Mouse (Mus musculus) natural killer cell, adult 2 months (primary cell): ENCODE data around the gene Cobll1.

Experiments used
- DNase-seq, 2 experiments: peaks; one replicate each; pipeline ENCODE4 v3.0.0; 2022; ENCODE audit warnings: low spot score in 2 of 2

Cobll1 gene

DNA sequence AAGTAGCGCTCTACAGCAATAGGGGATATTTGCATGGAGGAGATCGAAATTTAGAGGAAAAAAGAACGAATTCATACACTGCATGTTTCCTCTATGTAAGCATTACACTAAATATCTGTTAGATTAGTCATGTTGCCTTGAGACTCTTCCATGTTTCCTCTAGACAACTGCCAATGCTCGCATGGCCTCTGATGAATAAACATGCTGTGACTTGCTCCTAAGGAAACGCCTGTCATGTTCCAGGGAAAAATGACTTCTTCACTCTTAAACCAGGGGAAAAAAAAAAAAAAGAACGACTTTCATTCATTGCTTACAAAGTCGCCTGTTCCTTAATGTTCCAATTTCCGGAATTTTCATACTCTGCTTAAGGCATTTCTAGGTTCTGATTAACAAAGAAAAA, 2.1 kb downstream of the Cobll1 start:
- no peak for DNase-seq

DNA sequence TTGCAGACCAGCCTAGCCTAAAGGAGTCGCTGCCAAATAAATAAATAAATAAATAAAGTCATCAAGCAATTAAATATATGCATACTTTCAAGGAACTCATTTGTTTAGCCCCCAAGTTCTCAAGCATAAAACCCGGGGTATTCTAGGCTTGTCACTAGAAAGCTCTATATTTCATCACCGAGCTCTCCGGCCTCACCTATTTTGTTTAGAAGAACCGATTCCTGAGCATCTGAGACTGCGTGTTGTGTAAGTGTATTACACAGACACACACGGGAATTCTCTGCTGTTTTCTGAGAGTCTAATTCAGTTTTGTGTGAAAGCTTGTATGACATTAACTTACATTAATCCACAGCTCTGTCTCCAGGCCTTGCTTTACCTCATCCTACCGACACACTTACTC, 2.6 kb downstream of the Cobll1 start:
- DNase-seq = no peak

DNA sequence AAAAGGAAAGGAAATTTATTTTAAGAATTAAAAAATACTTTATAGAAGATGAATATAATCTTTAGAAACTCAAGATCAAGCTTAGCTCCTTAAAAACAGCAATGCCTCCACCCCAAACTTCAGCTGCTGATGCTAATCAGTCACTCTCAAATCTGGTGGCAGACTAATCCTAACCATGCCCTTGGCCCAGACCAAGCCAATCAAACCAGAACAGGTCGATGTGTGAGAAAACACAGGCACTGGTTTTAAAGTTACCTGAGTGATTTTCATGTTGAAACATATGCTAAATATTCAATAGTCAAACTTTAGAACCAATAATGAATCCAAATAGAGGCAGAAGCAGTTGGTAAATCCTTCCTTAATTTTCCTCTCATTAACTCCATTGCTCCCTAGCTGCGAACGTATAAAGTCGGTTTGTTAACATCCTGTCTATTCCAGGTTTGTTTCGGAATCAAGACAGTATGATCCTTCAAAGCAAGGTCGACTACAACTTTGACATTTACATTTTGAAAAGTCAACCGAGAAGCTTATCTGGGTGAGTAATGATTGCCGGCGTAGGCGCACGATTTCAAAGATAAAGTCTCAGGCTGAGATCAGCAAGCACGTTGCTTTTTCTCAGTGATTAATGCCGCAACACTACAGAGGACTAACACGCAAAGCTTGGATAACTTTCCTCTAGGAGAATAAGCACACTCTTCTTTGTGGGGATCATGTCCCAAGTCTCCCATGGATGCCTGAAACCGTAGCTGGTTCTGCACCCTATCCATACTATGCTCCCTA, 6.3 kb downstream of the Cobll1 start:
- DNase-seq = no peak

DNA sequence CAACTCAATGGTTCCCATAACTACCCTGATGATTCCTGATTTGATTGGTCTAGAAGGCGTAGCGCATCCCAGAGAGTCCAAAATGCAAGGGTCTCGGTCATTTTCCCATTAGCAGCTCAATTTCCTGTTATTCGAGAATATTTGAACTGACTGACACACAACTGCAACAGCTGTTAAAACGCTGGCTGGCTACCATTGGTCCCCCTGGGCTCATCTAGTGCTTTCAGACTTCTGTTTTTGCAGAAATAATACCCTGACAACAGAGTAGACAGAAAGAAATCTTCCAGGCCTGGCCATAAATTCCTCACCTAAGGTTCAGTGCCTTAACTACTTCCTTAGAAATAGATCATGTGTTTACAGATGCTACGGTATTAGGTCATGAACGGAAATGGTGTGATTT, 10.8 kb downstream of the Cobll1 start:
- no peak for DNase-seq

DNA sequence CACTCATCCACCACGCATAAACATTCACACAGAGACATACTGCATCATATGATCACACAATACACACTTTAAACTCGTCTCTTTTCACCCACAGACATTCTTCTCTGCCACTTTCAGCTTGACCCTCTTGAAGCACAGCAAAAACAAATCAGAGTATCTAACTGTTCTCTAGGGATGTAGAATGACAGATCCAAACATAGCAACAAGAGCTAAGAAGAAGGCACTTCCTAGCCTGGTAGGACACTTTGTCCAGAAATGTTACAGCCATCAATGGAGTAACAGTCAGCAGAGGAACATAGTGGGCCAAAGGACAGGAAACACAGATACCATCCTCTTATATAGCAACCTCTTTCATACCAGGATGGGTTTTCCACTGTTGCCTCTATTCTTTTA, 11.3 kb downstream of the Cobll1 start:
- no peak for DNase-seq

DNA sequence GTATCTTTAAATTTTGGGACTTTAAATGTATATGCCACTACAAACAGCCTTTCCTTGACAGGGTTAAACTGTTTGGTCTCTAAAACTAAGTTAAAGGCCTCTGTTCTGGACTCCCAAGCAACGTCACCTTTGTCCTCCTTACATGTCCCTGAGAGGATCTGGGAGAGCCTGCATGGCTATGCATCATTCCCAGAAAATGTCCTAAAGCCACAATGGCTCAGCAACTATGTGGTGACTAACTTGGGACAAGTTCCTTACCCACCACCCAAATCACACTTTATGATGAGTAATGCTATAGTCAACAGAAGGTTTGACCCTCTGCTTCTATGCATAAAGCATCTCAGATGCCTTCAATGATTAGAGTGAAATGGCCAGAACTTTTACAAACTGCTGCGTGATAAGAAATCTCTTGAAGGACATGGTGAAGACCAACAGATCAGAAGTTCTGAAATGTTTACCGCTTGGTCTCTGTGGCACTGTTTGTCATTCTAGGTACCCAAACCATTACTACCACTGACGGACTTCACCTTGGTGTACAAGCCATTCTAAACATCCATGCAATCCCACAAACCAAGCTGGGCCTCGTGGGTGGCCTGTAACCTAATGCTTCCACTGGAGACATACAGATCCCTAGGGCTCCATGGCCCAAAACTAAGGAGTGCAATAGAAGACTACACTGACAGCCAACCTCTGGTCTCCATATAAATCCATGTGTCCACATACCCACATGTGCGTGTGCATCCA, 11.9 kb downstream of the Cobll1 start:
- no peak for DNase-seq

DNA sequence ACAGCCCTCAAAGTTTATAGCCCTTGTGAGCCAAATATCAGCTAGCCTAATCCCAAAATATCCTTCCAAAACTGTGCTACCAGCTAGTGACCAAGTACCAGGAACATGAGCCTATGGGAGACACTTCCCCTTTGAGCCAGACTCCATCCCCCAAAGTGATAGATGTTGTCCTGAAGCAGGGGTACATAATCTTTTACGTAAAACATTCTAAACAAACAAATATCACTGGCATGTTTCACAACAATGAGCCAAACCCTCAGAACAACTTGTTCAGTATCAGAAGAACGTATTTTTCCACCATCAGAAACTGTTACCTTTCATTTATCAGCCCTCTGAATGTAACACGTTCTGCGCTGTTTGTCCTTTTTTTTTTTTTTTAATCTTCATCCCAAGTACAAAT, 12.7 kb downstream of the Cobll1 start:
- no peak for DNase-seq

DNA sequence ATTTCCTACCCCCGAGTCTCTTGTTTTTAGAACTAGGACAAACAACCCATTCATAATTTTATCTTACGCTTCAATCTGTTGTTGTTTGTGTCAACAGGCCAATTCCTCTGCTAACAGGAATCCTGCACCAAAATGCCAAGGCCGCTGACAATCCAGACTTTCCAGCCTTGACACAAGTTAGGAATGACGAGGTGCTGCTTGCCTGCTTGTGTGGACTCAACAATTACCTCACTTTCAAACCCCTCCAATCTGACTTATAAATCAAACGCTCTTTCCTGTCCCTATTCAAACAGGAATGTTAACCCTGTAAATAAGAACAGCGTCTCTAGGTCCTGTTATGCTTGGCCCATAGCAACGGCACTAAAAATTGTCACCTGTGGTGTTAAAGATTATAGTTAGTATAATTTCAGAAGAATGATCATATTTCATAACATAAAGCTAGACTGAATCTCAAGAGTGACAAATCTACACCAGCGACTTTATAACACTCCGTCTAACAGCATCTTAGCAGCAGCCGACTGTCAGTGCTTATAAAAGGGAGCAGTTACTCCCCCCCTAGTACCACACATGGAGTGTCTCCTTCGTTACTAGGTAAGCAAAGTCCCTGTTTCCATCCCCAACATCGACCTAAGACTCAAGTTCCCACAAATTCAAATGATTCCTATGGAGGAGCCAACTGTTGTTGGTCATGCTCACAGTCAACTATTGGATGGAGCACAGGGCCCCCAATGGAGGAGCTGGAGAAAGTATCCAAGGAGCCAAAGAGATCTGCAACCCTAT, 15.1 kb downstream of the Cobll1 start:
- no peak for DNase-seq

DNA sequence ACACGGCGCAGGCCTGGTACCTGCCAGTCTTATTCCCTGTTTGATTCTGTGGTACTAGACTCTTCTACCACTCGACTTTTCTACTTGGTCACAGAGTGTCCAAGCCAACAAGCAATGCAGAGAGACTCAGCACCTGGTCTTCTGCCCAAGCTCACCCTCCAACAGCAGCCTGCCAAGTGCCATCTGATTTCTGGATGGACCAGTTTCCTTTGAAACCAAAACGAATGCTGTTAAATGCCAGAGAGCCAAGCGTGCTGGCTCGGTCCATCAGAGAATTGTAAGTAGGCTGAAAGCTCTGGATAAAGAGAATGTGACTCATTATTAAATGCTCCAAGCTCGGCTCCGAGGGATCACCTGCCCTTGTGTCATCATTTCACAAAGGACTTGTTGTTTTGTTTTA, 16.2 kb downstream of the Cobll1 start:
- no peak for DNase-seq

DNA sequence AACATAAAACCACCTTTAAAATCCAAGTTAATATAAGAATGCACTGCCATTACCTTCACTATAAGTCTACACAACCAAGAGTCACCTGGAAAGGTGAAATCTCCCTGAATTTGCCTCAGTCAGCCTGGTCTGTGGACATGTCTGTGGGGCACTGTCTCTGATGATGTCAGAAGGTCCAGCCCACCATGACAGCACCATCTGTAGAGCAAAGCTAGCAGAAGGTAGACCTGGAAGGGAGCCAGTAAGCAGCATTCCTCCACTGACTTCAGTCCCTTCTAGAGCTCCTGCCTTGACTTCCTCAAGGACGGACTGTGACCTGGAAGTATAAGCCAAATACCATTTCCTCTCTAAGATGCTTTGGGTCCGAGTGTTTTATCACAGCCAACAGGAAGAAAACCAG, 17.6 kb downstream of the Cobll1 start:
- DNase-seq = no peak

DNA sequence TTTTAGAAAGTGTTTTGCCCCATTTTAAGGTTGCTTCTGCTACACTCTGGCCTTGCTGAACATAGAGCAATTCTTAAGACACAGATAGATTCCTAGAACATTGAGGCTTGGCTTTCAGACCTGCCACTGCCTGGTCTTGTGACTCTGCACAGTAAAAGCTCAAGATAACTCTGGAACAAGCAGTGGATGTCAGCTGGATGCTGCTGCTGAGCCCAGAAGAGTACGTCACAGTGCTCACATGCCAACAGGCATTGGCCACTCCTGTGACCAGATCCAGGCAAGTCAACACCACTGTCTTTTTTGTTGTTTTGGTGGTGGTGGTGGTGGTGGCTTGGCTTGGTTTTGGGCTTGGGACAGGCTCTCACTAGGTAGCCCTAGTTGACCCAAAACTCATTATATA, 18.6 kb downstream of the Cobll1 start:
- DNase-seq = no peak

DNA sequence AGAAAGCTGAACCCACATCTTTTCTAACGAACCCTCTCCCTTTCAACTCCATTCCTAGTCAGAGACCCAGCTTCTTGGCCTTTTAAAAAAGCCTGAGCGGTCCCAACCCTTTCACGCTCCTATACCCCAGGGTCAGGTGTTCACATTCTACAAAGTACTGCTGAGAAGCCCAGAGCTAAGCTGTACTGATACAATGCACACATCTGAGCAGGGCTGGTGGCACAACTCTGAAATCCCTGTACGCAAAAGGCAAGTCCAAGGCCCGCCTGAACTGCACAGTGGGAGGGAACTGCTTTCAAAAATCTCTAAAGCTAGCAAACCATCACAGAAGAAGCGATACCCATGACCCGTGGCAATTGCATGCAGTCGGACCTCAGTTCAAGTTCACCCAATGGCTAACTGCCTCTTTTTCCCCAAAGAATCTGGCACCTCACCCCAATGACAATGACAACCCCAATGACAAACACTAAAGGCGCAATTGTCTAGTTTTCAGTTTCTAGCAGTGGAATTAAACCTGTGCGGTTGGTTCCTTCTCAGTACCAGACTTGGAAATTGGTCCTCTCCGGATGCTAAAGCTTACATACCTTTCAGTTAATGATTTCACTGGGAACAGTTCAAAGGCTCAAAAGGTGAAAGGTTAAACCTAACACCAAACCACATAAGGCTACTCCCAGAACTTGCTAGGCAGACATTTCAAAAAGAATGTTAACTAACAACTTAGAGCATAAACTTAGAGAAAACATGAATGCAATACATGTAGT, 19.6 kb downstream of the Cobll1 start:
- DNase-seq = no peak

DNA sequence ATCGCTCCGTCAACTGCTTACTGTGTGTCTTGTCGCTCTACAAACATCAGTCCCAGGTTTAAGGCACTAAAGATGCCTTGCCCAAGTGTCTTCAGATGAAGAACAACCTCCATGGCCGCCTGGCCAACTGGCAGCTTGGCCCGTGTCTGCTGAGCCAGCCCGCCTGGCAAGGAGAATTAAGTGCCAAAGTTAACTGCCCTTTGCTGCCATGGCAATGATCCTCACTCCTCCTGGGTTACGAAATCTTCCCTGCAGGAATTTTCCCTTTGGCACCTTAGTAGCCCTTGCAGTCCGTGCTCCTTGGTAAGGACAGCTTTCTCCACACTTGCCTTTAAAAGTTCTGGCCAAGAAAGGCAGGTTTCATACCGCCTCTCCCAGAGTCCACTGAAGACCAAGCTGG, 20.9 kb downstream of the Cobll1 start:
- no peak for DNase-seq

DNA sequence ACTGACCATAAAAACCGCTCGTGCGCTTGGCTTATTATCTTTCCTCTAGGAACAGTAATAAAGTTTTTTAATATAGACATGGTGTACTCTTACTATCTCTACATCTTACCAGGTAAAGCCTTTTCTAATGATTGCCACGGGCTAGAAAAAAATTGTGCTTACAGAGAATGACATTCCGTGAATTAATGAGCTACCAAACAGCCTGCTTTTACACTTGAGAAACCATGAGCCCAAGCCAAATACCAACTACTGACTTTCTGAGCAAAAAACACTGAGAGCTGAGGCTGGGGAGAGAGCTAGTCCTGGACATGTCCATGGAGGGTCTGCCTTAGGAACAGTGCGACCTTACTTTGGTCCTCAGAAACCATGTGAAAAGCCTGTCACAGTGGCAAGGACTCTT, 21.5 kb downstream of the Cobll1 start:
- no peak for DNase-seq

DNA sequence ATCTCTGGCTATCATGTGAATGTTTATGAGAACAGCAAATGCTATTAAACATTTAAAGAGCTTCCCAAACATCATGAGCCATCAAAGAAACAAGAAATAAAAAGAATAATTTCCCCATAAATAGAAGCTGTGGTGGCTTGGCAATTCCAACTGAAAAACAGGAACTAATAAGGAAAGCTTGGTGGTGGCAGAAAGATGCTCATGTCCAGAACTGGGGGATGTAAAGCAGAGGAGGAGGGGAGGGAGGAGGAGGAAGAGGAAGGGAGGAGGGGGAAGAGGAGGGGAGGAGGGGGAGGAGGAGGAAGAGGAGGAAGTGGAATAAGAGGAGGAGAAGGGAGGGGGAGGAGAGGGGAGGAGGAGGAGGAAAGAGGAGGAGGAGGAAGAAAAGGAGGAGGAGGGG, 23.0 kb downstream of the Cobll1 start:
- no peak for DNase-seq

DNA sequence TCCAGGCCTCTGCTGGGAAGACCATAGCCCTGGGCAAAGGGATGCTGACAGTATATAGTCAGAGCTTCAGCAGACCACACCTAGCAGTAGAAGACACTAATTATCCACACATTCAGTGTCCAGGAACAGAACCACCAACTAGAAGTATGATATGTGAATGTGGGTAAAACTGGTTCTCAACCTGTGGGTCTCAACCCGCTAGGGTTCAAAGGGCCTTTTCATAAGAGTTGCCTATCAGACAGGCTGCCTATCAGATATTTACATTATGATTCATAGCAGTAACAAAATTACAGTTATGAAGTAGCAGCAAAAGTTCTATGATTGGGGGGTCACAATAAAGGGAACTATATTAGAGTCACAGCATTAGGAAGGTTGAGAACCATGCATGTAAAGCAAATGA, 24.6 kb downstream of the Cobll1 start:
- no peak for DNase-seq

DNA sequence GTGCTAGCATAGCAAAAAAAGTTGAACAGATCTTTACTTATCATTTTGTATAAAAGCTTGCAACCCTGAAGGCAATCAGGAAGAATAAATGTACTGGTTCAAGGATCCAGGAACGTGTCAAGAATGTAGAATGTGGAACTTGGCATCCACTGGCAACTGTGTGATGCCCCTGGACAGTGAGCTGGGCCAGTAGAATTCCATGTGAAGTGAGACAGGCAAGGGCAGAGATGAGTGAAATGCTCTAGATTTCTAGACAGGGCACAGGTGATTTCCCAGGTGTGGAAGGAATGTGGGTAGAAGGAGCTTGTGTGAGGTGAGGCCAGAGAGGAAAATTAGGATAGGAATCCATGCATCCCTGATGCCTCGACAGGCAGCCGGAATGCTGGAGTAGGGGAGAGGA, 25.5 kb downstream of the Cobll1 start:
- DNase-seq = no peak

DNA sequence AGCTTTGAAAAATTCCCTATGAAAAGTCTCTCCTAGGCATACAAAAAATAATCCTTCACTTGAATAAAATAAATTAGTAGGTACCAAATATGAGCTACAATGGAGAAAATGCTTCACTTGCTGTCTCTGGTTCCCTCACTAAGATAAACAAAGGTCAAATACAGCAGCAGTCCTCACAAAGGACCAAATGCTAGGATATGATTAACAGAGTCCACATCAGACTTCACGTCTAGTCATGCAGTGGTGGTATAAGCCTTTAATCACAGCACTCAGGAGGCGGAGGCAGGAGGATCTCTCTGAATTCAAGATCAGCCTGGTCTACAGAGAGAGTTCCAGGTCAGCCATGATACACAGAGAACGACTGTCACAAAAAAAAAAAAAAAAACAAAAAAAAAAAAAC, 27.6 kb downstream of the Cobll1 start:
- DNase-seq = no peak

DNA sequence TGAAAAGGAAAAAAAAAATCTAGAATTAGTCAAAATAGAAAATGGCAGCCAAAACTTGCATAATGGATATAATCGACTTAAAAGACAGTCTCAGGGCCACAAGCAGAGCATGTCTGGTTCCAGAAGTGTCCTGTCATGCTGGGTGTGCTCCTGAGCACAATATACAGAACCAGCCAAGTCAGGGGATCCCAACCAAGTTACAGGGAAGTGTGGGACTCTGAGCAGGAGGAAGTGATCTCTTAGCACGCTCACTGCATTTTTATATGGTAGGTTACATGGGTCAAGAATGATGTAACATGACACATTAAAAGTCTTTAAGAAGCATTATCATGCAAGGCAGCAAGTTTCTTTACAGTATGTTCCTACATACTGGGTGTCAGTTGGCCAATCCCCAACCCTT, 31.5 kb downstream of the Cobll1 start:
- DNase-seq = no peak

DNA sequence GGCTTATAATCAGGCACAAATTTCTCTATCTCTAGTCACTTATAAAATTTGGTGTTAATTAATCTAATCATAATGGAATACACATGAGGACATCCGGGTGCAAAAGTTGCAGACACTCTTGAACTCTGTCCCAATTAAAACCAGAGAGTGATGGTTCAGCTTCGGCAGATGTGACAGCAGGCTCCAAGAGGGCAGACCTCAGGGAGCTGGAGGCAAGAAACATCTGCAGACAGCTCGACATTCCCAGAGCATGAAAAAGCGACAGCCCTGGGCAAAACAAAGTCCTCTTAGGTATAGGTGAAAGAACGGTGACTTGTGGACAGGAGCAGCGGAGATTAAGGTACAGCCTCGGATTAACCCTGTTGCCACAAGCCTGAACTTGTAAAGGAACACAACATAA, 35.5 kb downstream of the Cobll1 start:
- no peak for DNase-seq

DNA sequence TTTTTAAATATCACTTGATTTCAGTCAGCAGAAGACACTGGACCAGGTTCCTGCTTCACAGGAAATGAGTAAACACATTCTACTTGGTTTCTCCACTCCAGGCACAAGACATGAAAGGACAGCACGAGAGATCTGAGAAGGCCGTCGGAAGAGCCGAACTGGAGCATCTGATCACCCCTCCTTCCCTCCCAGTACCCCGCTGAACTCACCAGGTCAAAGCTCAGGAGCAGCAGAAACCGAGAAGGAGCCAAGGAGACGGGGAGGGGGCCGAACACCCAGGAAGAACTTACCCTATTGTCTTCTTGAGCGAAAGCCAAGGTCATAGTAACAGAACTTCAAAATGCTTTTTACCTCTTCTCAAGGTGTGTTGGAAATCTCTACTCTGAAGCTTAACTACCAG, 39.5 kb downstream of the Cobll1 start:
- no peak for DNase-seq

DNA sequence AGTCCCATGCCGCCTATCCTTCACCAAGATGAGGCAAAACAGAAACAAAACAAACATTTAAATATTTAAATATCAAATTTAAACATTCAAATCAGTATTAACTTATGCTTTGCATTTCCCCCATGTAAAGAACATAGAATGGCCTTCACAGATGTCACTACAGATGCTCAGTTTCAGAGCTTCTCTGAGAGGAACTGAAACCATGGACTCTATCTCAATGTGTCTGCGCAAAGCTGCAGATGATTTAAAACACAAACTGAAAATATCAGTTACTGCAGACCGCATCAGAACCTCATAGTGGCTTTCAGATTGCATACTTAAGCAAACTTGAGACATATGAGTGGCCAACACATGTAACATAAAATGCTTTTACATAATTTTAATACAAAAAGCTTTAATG, 40.6 kb downstream of the Cobll1 start:
- no peak for DNase-seq
